Mouse (Mus musculus) kidney, embryonic 15.5 days (tissue): Measurements from ENCODE around the gene Sh2d3c. TPM values are rescaled to one million over a fixed set of nuclear protein-coding genes. Genes with fewer than 3 reads are reported as not detected.
A peak's percentile ranks its signal among the peaks of the same experiment; 100 is the strongest.

Experiments
- ATAC-seq: fragments of 200-750 bp; cut with Nextera tagmentation; replicated peaks from 2 replicates; pipeline ENCODE4 v1.8.0; 2017; ENCODE audit warnings: moderate TSS enrichment; ENCODE audit not compliant: low FRiP score
- H3K27ac ChIP-seq: fragments of 300-500 bp; sonication (generic); 2 replicates; pipeline ENCODE4 v1.5.1; 2015; ENCODE audit warnings: mild to moderate bottlenecking, inconsistent platforms
- H3K27me3 ChIP-seq: fragments of 300-500 bp; sonication (generic); 2 replicates; pipeline ENCODE4 v1.6.1; 2015; ENCODE audit warnings: inconsistent platforms
- H3K36me3 ChIP-seq: fragments of 300-500 bp; sonication (generic); 2 replicates; pipeline ENCODE4 v1.6.1; 2015; ENCODE audit warnings: inconsistent platforms
- H3K4me1 ChIP-seq: fragments of 300-500 bp; sonication (generic); 2 replicates; pipeline ENCODE4 v1.6.1; 2015; ENCODE audit warnings: inconsistent platforms
- H3K4me2 ChIP-seq: fragments of 300-500 bp; sonication (generic); 2 replicates; pipeline ENCODE4 v1.6.1; 2015; ENCODE audit warnings: moderate library complexity, mild to moderate bottlenecking, inconsistent platforms
- H3K4me3 ChIP-seq: fragments of 300-500 bp; sonication (generic); replicated peaks from 2 replicates; pipeline ENCODE4 v1.5.1; 2015; ENCODE audit warnings: mild to moderate bottlenecking, inconsistent platforms
- H3K9ac ChIP-seq: fragments of 300-500 bp; sonication (generic); 2 replicates; pipeline ENCODE4 v1.6.1; 2015; ENCODE audit warnings: mild to moderate bottlenecking, inconsistent platforms
- H3K9me3 ChIP-seq: fragments of 300-500 bp; sonication (generic); replicated peaks from 2 replicates; pipeline ENCODE4 v1.6.1; 2016; ENCODE audit warnings: inconsistent platforms
- WGBS: fragments of 180-500 bp; shearing (Covaris S2); methylation state at CpG from one replicate; pipeline ENCODE4 v1.1.7; 2015; ENCODE audit warnings: mixed read lengths; 5-methylcytosine and 5-hydroxymethylcytosine counted together
- polyA plus RNA-seq: library from polyadenylated mRNA; unstranded; fragments of >200 nt; fragmentation: Nextera tagmentation; extraction: Ambion mirVana; gene quantifications from 2 replicates; pipeline ENCODE4 v1.2.1, GENCODE M21; 2015

The Sh2d3c gene
- polyA plus RNA-seq, 1 experiment from 2014 or later: 37.2 TPM

DNA sequence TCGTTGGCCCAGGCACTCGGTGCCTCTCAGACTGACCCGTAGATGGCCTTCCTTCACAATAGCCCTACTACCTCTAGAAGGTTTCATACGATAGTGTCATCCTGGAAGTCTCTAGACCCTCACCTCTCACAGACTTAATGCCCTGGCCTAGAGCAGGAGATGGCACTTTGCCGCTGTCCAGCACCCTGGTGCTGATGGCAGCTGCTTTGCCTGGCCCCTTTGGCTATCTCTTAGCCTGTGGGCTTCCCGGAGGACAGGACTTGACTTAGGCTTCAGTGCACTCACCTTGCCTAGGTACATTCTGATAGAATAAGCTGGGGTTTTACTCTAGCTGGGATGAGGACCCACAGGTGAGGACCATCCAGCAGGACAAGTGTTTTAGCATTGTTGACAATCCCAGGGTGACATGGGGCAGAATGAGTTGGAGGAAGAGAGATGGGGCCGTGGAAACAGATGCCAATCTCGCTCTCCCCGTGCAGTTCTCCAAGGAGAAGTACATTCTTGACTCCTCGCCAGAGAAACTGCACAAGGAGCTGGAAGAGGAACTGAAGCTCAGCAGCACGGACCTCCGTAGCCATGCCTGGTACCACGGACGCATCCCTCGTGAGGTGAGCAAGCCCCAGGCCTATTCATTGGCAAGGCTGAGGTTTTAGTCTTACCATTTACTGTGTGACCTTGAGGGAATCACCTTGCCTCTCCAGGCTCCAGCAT is 23.6 kb downstream of the Sh2d3c start:
- Histone ChIP-seq H3K27ac (no peak overlapping the region), H3K4me3 (no peak overlapping the region), H3K9me3 (no peaks in the 10 kb centered on the region), H3K36me3 (peaks cover 44% of the 10 kb centered on the region), H3K4me2 (no peak overlapping the region), H3K27me3 (peaks cover 37% of the 10 kb centered on the region), H3K4me1 (peaks cover 17% of the 10 kb centered on the region), H3K9ac (no peak overlapping the region)
- no peak for ATAC-seq
- 74% methylated on average over 15 of the region's 15 CpGs for WGBS

DNA sequence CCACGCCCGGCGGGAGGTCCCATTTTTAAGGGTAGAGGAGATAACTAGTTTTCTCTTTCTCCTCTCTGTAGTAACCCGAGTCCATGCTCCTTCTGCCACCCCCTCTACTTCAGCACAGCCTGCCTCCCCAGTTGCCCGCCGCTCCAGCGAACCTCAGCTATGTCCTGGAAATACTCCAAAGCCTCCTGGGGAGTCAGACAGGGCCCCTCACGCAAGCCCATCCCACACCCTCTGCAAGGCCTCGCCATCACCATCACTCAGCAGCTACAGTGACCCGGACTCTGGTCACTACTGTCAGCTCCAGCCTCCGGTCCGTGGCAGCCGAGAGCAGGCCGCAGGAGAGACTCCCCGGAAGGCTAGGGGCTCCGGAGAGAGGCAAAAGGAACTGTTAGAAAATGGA is 28.2 kb downstream of the Sh2d3c start:
- H3K4me1 ChIP-seq: peaks cover 21% of the 10 kb centered on the region
- no peaks in the 10 kb centered on the region for H3K27me3 ChIP-seq
- no peaks in the 10 kb centered on the region for H3K9me3 ChIP-seq
- no peak for ATAC-seq
- no peak overlapping the region for H3K27ac ChIP-seq
- H3K36me3 ChIP-seq: peaks cover 70% of the 10 kb centered on the region
- H3K9ac ChIP-seq: no peak overlapping the region
- no peak overlapping the region for H3K4me3 ChIP-seq
- no peak overlapping the region for H3K4me2 ChIP-seq
- 79% methylated on average over 16 of the region's 16 CpGs for WGBS

DNA sequence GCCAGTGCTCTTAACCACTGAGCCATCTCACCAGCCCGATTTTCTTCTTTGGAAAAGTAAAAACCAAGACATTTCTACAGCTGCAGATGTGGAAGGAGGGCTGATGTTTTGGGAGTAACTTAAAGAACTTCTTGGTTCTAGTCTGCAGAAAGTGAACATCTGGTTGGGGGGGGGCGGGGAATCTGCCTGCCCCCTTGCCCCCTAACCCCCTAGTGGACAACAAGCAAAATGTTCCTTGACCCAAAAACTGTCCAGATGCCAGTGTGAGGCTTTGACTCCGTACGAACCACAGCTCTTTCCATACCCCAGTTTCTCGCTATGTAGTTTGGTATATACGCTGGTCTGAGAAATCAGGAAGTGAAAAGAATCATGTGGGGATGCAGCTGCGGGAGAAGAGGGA is 29.3 kb downstream of the Sh2d3c start:
- H3K4me1 ChIP-seq: peaks cover 21% of the 10 kb centered on the region
- no peak overlapping the region for H3K9ac ChIP-seq
- WGBS: 76% methylated on average over 7 of the region's 7 CpGs
- no peak overlapping the region for H3K27ac ChIP-seq
- ATAC-seq: no peak
- no peak overlapping the region for H3K4me3 ChIP-seq
- H3K27me3 ChIP-seq: no peaks in the 10 kb centered on the region
- H3K4me2 ChIP-seq: no peak overlapping the region
- H3K9me3 ChIP-seq: no peaks in the 10 kb centered on the region
- peaks cover 73% of the 10 kb centered on the region for H3K36me3 ChIP-seq

DNA sequence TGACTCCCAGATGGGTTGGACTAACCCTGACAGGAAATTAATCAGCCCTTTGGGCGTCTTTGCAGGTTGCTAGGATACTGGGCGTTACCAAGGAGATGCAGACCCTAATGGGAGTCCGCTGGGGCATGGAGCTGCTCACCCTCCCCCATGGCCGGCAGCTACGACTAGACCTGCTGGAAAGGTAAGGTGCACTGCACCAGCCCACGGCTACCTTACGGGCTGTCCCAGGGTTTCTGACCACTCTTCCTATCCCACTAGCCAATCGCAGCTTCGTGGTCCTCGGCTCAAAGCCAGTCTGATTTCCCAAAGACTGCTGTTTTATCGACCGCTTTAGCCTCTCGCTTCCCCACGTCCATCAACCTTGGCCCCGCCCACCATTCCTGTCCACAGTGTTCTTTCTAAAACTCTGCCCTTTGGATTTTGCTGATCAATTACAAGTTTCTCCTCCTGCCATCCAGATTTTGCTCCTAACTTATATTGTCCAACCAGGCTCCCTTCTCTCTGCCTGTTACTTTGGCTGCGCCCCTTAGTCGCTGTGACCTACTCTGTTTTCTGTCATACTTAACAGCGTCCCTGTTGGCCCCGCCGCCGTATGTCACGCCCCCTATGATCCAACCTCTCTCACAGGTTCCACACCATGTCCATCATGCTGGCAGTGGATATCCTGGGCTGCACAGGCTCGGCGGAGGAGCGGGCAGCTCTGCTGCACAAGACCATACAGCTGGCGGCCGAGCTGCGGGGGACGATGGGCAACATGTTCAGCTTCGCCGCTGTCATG is 30.2 kb downstream of the Sh2d3c start:
- Histone ChIP-seq H3K4me2 (peak overlapping the region; percentile 71), H3K36me3 (peaks cover 65% of the 10 kb centered on the region), H3K27ac (peak overlapping the region; percentile 78), H3K27me3 (no peaks in the 10 kb centered on the region), H3K4me1 (peaks cover 21% of the 10 kb centered on the region), H3K9ac (peak overlapping the region; percentile 26; the same call in 1 of the 2 replicates), H3K9me3 (no peaks in the 10 kb centered on the region), H3K4me3 (peak overlapping the region; percentile 44)
- 11% methylated on average over 31 of the region's 31 CpGs for WGBS
- peak; percentile 91 for ATAC-seq

DNA sequence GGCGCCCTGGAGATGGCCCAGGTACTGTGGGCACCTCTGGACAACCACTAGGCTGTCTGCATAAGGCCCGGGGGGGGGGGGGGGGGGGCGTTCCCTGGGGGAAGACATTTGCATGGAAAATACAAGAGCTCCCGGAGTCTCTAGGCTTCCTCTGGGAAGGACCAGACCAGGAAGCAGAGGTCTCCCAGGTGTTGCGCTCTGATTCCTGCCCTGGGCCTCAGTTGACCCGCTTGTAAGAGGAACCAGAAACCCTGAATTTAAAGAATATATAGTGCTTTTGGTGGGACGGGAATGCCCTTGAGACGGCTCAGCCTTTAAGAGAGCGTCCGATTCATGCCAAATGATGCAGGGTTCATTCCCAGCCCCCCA is 30.8 kb downstream of the Sh2d3c start:
- Histone ChIP-seq H3K4me3 (peak overlapping the region; percentile 44), H3K27me3 (no peaks in the 10 kb centered on the region), H3K4me1 (peaks cover 22% of the 10 kb centered on the region), H3K27ac (peak overlapping the region; percentile 78), H3K36me3 (peaks cover 59% of the 10 kb centered on the region), H3K9me3 (no peaks in the 10 kb centered on the region), H3K9ac (peak overlapping the region; percentile 26; the same call in 1 of the 2 replicates), H3K4me2 (peak overlapping the region; percentile 71)
- 42% methylated on average over 8 of the region's 10 CpGs for WGBS
- no peak; the same call in 1 of the 2 replicates for ATAC-seq

DNA sequence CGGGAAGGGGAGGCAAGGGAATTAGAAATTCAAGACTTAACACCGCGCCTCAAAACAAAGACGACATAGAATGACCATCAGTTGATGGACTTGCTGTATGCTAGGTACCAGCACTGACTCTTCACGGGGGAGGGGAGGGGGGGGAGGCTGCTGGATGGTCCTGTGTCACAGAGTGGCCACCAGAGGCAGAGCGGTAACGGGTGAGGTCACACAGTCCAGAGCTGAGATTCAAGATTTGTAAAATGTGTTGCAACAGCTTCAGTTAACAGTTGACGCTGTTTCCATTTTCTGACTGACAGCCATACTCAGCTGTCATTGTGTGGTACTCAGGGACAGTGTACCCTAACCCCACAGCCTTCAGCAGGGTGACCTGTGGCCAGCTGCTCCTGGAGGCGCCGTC is 31.3 kb downstream of the Sh2d3c start:
- no peak overlapping the region for H3K27ac ChIP-seq
- H3K4me1 ChIP-seq: peaks cover 24% of the 10 kb centered on the region
- 72% methylated on average over 10 of the region's 10 CpGs for WGBS
- H3K4me2 ChIP-seq: peak overlapping the region; percentile 71
- H3K9ac ChIP-seq: no peak overlapping the region
- peaks cover 54% of the 10 kb centered on the region for H3K36me3 ChIP-seq
- no peaks in the 10 kb centered on the region for H3K27me3 ChIP-seq
- no peak for ATAC-seq
- no peaks in the 10 kb centered on the region for H3K9me3 ChIP-seq
- peak overlapping the region; percentile 44 for H3K4me3 ChIP-seq

DNA sequence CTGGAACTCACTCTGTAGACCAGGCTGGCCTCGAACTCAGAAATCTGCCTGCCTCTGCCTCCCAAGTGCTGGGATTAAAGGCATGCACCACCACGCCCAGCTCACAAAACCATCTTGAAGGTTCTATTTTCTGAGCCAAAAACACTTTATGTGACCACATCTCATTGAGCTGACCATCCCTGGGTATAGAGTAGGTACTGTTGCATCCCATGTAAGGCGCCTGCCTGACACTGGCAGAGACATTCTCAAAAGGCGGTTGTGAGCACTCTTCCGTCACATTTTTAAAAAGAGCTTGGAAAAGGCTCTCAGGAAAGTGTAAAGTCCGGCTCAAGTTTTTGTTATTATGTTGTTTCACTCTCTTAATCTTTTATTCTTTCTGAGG is 35.8 kb downstream of the Sh2d3c start:
- no peak overlapping the region for H3K9ac ChIP-seq
- no peaks in the 10 kb centered on the region for H3K27me3 ChIP-seq
- 35% methylated on average over 6 of the region's 6 CpGs for WGBS
- peaks cover 25% of the 10 kb centered on the region for H3K4me1 ChIP-seq
- H3K4me3 ChIP-seq: peak overlapping the region; percentile 58
- peak overlapping the region; percentile 63 for H3K4me2 ChIP-seq
- ATAC-seq: peak; percentile 20
- no peaks in the 10 kb centered on the region for H3K9me3 ChIP-seq
- H3K27ac ChIP-seq: no peak overlapping the region
- peaks cover 45% of the 10 kb centered on the region for H3K36me3 ChIP-seq

DNA sequence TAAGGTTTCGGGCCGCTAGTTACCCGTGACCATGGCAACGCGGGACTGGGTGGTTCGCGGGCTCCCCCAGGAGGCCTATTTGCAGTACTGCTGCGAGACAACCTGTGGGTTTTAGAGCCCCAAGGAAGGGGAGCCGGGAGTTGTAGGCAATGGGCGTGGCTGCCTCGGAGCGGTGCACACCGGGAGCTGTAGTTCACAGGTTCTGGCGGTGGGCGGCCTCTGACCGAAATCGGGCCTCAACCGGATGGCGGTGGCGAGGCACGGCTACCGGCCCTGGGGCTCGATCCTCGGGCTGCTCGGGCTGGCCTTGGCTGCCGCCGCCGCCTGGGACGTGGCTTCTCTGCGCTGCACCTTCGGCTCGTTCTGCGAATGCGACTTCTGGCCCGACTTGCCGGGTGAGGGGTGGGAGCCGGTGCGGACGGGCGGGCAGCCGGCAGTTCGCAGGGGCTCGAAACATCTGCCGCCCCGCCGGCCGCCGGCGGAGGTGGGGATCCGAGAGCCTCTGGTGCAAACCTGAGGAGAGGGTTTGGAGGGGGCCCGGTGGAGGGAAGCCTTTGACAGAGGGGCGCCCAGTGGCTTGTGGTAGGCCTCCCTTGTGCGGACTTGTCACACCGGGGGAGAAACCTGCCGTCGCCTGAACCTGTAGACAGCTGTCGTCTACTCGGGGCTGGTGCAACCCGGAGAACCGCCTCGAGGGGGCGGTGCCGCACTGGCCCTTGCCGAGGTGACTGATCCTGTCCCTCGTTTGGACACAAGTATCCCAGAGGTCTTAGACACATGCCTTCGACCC is 36.4 kb downstream of the Sh2d3c start, which contains the start of gene Tor2a:
TSS of gene Tor2a (plus strand) at position 179 of the 790 bp plus-strand sequence.
- peaks cover 51% of the 10 kb centered on the region for H3K36me3 ChIP-seq
- H3K27ac ChIP-seq: peak within 1 kb of the TSS; percentile 83
- under 1% methylated on average over 66 of the region's 66 CpGs for WGBS
- no peaks in the 10 kb centered on the region for H3K27me3 ChIP-seq
- H3K4me2 ChIP-seq: peak within 1 kb of the TSS; percentile 63
- peak within 1 kb of the TSS; percentile 58 for H3K4me3 ChIP-seq
- peaks cover 20% of the 10 kb centered on the region for H3K4me1 ChIP-seq
- ATAC-seq: peak; percentile 94
- peak within 1 kb of the TSS; percentile 71 for H3K9ac ChIP-seq
- no peaks in the 10 kb centered on the region for H3K9me3 ChIP-seq

DNA sequence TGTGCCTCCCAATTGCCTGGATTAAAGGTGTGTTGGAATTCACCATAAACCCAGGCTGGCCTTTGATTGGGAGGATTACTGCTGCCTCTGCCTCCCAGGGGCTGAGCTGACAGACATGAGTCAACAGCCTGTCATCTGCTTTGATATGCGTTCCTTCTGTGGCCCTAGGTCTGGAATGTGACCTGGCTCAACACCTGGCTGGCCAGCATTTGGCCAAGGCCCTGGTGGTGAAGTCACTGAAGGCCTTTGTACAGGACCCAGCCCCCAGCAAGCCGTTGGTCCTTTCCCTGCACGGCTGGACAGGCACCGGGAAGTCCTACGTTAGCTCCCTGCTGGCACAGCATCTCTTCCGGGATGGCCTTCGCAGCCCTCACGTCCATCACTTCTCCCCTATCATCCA is 37.6 kb downstream of the Sh2d3c start:
- H3K27ac ChIP-seq: no peak overlapping the region
- H3K9ac ChIP-seq: no peak overlapping the region
- H3K4me3 ChIP-seq: no peak overlapping the region
- peaks cover 50% of the 10 kb centered on the region for H3K36me3 ChIP-seq
- no peaks in the 10 kb centered on the region for H3K27me3 ChIP-seq
- peaks cover 18% of the 10 kb centered on the region for H3K4me1 ChIP-seq
- H3K4me2 ChIP-seq: no peak overlapping the region
- ATAC-seq: no peak
- no peaks in the 10 kb centered on the region for H3K9me3 ChIP-seq
- 69% methylated on average over 8 of the region's 8 CpGs for WGBS

DNA sequence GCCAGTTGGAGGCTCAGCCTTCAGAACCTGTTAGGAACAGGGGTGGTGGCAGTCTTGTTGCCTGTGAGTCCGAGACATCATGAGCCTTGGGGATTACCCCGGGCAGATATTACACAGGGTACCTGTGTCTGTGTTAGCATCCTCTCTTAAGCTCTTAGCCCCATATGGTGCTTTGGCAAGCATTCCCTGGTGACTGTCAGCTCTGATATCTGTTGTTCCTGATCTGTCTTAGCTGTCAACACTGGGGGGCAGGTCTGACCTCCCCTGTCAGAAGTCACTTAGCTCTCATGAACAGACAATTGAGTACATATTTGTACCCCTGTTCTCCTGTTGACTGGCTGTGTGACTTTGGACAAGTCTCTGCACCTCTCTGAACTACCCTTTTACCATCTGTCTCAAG is 38.1 kb downstream of the Sh2d3c start:
- H3K27me3 ChIP-seq: no peaks in the 10 kb centered on the region
- H3K4me1 ChIP-seq: peaks cover 18% of the 10 kb centered on the region
- no peak overlapping the region for H3K9ac ChIP-seq
- no peaks in the 10 kb centered on the region for H3K9me3 ChIP-seq
- no peak overlapping the region for H3K4me3 ChIP-seq
- ATAC-seq: no peak
- no peak overlapping the region for H3K4me2 ChIP-seq
- peaks cover 48% of the 10 kb centered on the region for H3K36me3 ChIP-seq
- WGBS: 95% methylated on average over 2 of the region's 2 CpGs
- H3K27ac ChIP-seq: no peak overlapping the region

DNA sequence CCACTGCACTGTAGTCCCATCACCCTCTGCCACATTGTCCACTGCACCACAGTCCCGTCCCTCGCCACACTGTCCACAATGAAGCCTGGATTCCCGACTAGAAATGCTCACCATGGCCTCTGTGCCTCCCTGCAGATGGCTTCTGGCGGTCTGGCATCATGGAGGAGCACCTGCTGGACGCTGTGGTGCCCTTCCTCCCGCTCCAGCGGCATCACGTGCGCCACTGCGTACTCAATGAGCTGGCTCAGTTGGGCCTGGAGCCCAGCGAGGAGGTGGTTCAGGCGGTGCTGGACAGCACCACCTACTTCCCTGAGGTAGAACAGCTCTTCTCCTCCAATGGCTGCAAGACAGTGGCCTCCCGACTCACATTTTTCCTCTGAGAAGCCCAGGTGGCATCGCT is 40.5 kb downstream of the Sh2d3c start:
- WGBS: 91% methylated on average over 14 of the region's 14 CpGs
- H3K27me3 ChIP-seq: no peaks in the 10 kb centered on the region
- no peak for ATAC-seq

DNA sequence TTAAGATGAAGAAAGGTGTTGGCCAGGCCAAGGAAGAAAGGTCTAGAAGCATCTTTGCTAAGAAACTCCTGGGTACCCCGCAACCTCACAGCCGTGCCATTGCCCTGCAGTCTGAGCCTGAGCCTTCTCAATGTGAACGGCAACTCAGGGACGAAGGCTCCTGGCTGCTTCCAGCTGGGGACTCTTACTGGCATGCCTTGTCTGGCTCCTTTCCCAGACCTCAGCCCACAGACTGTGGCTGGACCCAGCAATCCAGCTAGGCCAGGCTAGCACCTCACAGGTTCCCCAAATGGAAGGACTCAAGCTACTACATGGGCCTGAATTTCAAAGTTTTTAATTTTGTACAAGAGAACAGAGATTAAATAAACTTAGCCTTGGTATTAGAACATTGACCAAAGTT is 41.0 kb downstream of the Sh2d3c start:
- H3K4me2 ChIP-seq: no peak overlapping the region
- WGBS: 90% methylated on average over 4 of the region's 4 CpGs
- no peak overlapping the region for H3K4me3 ChIP-seq
- no peaks in the 10 kb centered on the region for H3K9me3 ChIP-seq
- H3K9ac ChIP-seq: no peak overlapping the region
- no peaks in the 10 kb centered on the region for H3K27me3 ChIP-seq
- no peak for ATAC-seq
- peaks cover 15% of the 10 kb centered on the region for H3K4me1 ChIP-seq
- no peak overlapping the region for H3K27ac ChIP-seq
- H3K36me3 ChIP-seq: peaks cover 38% of the 10 kb centered on the region

More for the DNA sequence above, 40.5 kb downstream of the Sh2d3c start:
- Histone ChIP-seq H3K9ac (no peak overlapping the region), H3K4me3 (no peak overlapping the region), H3K4me1 (peaks cover 18% of the 10 kb centered on the region), H3K36me3 (peaks cover 38% of the 10 kb centered on the region), H3K4me2 (no peak overlapping the region), H3K9me3 (no peaks in the 10 kb centered on the region), H3K27ac (no peak overlapping the region)
